Mouse (Mus musculus) kidney, adult 18-20 months (tissue): Measurements from ENCODE around the gene Rprd2.
"Not testable (repeated sequence)": the region's sequence is repeated elsewhere in the genome, so short reads cannot be mapped to it uniquely, and the experiment has no call there.

Experiments
- DNase-seq: peaks from one replicate; pipeline ENCODE4 v3.0.0; 2021

Gene Rprd2

DNA sequence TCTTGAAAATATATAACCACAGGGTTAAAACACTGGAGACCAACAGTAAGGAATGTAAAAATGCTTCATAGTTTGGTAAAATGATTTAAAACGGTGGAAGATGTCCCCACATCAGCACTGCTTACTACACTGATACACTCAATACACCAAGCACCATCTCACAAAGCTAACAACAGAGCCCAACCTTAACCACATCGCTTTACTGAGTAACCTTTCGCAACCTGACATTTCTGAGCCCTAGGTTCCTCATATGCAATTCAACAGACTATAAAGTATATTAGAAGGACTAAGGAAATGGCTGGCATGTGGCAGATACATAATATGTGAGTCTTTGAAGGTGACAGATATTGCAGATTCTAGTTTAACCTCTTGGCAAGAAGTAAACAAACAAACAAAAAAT lies 2.0 kb downstream of the Rprd2 start:
- no peak for DNase-seq

GRCm38 (mm10) chr3:95808384-95808783 lies 10.3 kb downstream of the Rprd2 start:
- DNase-seq = no peak

GRCm38 (mm10) chr3:95807630-95808029 lies 11.0 kb downstream of the Rprd2 start:
- not testable (repeated sequence) for DNase-seq

DNA sequence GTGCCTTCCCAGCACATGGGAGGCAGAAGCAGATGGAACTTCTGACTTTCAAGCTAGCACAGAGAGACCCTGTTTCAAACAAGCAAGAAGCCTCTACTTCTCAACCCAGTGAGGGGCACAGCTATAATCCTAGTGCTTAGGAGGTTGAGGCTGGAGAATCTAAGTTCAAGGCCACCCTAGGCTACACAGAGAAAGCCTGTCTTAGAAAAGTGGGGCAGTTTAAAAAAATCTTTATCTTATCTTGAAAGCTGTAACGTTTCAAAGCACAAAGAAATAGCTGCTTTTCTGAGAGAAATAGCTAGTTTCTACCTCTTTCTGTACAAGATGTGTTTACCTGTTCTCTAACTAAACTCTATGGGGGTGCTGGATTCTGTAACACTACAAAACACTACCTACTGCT lies 12.0 kb downstream of the Rprd2 start:
- no peak for DNase-seq

DNA sequence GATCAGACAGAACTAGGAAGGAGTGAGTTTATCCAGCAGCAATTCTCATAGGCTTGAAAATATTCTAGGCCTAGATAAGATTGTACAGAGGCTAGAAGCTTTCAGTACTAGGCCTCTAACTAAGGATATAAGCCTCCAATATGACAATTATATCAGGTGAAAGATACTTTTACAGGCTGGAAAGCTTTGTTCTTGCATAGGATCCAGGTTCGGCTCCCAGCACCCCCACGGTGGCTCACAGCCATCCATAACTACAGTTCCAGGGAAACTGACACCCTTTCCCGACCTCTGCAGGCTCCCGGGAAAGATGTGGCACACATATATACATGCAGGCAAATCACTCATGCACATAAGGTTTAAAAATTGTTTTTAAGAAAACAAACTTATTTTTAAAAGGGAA lies 14.8 kb downstream of the Rprd2 start:
- DNase-seq = no peak

GRCm38 (mm10) chr3:95798756-95799155 lies 19.9 kb downstream of the Rprd2 start:
- no peak for DNase-seq

GRCm38 (mm10) chr3:95794299-95794698 lies 24.4 kb downstream of the Rprd2 start:
- no peak for DNase-seq

DNA sequence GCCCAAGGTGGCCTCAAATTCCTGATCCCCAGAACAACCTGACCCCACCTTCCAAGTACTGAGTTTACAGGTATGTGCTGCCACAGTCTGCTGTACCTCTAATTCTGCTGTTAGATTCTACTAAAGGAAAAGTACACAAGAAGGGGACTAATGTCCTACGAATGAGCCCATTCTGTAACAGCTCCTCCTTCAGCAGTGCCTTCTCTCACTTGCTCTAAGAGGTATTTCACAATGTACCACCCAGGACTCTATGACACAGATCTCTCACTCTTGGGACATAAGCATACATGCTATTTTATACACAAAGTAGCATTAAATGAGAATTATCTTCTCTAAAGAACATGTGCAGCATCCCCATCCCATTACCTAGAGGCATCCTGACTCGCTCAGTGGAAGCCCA lies 25.0 kb downstream of the Rprd2 start:
- DNase-seq = no peak

DNA sequence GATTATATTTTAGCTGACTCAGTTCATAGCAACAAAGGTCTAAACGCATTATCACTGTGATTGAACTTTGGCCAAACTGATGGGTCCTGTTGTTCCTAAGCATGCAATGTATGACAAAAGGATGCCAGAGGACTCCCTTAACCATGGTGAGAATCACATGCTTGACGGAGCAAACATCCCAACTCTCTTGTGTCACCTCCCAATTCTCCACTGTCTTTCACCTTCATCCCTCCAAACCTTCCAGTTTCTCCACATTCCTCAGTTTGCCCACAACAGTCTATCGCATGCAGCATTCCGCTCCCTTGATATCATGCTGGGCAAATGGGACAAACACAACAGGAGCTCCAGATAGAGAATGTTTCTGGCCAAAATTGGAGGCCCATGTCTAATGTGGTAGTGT lies 33.2 kb downstream of the Rprd2 start:
- no peak for DNase-seq

- no peak for DNase-seq
These were observed 46.7 kb downstream of the Rprd2 start for GRCm38 (mm10) chr3:95771985-95772384.

DNA sequence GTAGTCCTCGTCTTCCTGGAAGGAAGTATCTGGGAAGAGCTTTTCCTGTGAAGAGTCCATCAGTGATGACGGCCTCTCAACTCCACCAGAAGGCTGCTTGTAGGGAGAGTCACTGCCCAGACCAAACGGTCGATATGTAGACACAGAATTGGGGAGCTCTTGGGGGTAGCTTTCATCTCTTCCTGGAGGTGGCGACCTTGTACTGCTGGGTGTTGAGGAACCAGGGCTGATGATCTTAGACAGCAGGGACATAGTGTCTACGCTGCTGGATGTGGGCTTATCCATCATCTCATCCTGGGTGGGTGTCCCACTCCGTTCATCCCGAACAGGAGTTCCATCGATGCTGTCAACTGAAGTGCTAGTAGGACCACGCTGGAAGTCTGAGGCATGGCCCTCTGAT lies 53.1 kb downstream of the Rprd2 start:
- DNase-seq = no peak

GRCm38 (mm10) chr3:95763811-95764210 lies 54.9 kb downstream of the Rprd2 start:
- DNase-seq = no peak

DNA sequence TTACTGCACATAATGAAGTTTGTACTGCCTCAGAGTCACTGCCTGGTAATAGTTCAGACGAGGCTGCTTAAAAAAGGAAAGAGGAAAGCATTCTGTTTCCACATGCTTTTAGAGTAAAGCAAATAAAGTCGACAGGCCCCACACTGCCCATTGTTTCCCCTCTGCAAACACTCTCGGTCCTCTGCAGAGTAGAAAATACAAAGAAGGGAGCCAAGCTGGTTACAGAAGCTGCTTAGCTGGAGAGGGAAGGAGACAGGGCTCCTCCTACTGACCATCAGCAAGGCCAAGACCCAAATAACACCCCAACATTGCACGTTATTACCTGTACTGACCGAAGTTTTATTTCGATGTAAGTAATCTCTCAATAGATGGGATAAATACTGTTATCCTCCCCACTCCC lies 55.7 kb downstream of the Rprd2 start:
- no peak for DNase-seq

GRCm38 (mm10) chr3:95761771-95762170 lies 56.9 kb downstream of the Rprd2 start:
- no peak for DNase-seq

GRCm38 (mm10) chr3:95760656-95761055 lies 58.0 kb downstream of the Rprd2 start:
- no peak for DNase-seq

GRCm38 (mm10) chr3:95760106-95760505 lies 58.6 kb downstream of the Rprd2 start, which contains the start of gene Tars2:
Gene Tars2 (minus strand): TSS chr3:95760206.
- no peak for DNase-seq

GRCm38 (mm10) chr3:95758467-95759218 lies 60.0 kb downstream of the Rprd2 start:
- DNase-seq = no peak

DNA sequence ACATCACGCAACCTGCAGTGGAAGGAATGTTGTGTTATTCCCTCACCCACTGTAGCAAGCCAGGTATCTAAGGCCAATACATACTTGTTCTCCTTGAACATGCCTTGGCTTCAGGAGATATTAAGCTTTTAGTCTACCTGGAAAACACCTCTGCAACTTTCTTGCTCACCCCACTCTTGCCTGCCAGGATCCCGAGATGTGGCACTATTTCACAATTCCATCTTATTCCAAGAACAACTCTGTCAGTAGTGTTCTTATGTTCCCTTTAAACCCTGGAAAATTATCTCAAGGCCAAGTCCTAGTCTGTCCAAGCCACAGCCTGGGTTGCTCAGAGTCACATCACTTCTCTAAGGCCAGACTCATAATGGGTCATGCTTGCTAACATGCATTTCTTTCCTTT lies 61.9 kb downstream of the Rprd2 start:
- DNase-seq = no peak

DNA sequence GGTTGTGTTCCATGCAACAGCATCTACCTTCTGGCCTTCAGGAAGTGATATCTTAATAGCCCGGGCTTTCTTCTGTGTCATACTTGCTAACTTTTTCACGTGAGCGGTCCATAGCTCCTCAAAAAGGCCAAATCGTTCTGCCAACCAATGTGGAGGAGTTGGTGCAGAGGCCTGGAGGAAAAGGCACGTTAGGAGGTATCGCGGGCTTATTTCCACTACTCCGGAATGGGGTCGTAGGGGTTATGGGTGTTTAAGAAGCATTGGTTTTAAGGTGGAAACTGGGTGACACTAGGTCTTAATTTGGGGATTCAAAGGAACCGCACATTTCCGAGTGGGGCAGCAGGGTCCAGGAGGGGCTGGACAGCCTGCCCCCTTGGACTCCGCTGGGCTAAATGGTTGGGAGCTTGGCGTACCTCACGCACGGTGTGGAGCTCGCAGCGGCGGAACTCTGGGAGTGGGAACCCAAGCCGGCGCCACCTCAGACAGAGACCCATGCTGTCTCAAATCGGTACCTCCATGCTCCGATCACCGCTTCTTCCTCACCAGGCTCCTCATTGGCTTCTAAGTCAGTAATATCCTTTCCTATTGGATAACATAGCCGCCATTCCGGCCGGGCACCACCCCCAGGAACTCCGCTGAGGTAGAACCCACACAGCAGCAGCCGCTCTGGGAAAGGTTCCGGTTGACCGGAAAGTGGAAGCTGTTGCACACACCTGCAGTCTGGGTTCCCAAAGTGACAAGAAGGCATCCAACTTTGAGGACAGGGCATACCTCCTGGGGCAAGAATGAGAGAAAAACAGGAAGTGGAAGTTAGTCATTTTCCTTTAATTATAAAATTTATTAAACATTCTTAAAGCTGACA lies 64.1 kb downstream of the Rprd2 start:
- DNase-seq = peak; percentile 94

DNA sequence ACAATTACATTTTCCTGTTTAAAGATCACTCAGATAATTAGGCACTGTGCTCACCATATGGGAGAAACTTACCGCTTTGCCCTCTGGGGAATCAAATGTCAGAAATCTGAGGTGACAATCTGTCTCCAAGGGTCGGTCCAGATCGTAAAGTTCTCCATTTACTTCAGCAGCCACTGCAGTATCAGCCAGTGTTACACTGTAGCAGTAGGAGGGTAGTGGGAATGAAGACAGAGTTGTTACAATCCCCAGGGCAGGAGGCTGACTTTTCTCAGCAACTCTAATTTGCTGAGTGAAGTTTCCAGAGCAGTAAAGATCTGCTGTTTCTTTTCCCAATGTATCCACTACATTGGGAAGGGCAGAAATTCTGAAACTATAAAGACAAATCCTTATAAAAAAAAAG lies 65.7 kb downstream of the Rprd2 start:
- no peak for DNase-seq

DNA sequence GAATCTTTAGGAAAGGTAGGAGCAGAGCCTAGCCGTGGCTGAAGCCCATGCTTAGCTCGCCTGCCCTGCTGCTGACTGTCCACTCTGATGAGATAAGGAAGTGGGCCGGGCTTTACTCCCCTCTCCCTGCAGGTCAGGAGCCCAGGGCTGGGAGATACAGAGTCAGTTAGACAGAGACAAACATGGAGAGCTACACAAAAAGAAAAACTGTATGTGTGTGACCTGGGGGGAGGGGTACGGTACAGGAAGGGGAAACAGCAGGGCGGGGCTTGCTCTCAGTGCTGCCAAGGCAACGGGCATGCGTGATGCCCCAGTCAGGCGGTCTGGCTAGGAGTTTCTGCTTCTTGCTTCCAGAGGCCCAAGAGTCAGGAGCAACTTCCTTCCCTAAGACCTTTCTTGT lies 78.3 kb downstream of the Rprd2 start:
- DNase-seq = peak; percentile 42

- DNase-seq = peak; percentile 57
These were observed 79.1 kb downstream of the Rprd2 start, which contains the start of gene Ecm1 for GRCm38 (mm10) chr3:95739353-95740104. Gene Ecm1 (minus strand): TSS chr3:95739569.

DNA sequence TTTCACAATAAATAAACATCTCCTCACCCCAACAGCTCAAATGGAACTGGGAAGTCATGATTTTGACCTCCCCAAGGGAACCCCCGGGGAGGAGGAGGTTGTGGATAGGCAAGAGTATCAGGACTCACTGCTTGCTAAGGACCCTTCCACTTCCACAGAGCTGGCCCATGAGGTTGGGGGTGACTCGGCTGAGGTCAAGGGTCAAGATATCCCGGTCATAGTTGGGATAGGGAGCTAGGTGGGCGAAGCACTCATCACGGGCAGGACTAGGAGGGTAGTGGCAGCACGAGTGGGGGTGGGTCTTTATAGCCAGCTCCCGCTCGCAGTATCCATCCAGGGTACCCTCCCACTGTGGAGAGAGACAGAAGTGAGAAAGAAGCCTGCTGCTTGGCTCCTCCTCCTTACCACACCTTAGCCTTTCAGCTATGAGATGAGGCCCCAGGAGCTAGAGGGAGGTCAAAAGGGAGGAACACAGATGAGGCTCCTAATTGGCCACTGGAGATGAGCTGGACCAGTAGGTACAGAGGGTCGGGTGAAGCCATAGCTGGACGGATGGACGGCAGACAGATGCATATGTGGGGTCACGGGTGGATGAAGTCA lies 83.5 kb downstream of the Rprd2 start:
- DNase-seq = no peak
